Mouse (Mus musculus) C2C12 (cell line): ENCODE measurements around the gene Rslcan18.

Experiments
- CEBPB ChIP-seq: IDR thresholded peaks from one replicate; pipeline ENCODE4 v1.6.1; 2011; ENCODE audit warnings: low read depth, mild to moderate bottlenecking, control low read depth, moderate library complexity
- CTCF ChIP-seq: IDR thresholded peaks from one replicate; pipeline ENCODE4 v1.5.1; 2011; ENCODE audit not compliant: control insufficient read depth, insufficient read depth, insufficient read length
- MAX ChIP-seq: IDR thresholded peaks from one replicate; pipeline ENCODE4 v1.6.1; 2011; ENCODE audit warnings: mild to moderate bottlenecking, control low read depth
- MYOD1 ChIP-seq: IDR thresholded peaks from one replicate; pipeline ENCODE4 v1.6.1; 2011; ENCODE audit warnings: low read depth; ENCODE audit not compliant: control insufficient read depth, insufficient read length
- MYOG ChIP-seq: IDR thresholded peaks from one replicate; pipeline ENCODE4 v1.6.1; 2011; ENCODE audit not compliant: control insufficient read depth, insufficient read length; ENCODE audit errors: extremely low read depth
- USF1 ChIP-seq: IDR thresholded peaks from one replicate; pipeline ENCODE4 v1.6.1; 2011; ENCODE audit warnings: low read depth, mild to moderate bottlenecking, control low read depth, moderate library complexity

DNA sequence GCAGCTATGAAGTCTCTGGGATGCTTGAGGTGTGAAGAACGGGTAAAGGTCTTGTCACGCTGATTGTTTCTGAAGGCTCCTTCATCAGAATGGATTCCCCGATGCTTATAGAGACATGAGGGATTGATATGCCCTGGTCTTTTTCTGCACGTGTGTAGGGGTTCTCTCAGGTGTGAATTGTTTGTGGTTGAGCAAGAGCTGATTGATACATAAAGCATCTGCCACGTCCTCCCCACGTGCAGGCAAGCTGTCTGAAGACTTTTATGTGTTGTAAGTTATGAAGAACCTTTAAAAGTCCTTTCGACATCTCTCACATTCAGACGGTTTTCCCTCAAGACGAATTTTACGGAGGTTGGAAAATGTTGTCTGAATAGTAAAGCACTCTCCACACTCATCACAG, 18.2 kb downstream of the Rslcan18 start, which contains the start of gene Zfp708:
- TF ChIP-seq CTCF (no peak), CEBPB (no peak), MYOG (no peak), MAX (no peak), MYOD1 (no peak), USF1 (no peak)
